Mouse (Mus musculus) hindbrain, postnatal 0 days (tissue): ENCODE data around the gene Slc25a29. TPM values are rescaled to one million over a fixed set of nuclear protein-coding genes. Genes with fewer than 3 reads are reported as not detected.

Source experiments
- ATAC-seq: fragments of 200-750 bp; cut with Nextera tagmentation; 2 replicates; pipeline ENCODE4 v1.8.0; 2017; ENCODE audit warnings: mild to moderate bottlenecking, moderate TSS enrichment, moderate library complexity
- DNase-seq: peaks from one replicate; pipeline ENCODE4 v3.0.0-alpha.2; 2015; ENCODE audit warnings: low spot score
- H3K27ac ChIP-seq: fragments of 300-500 bp; sonication (generic); 2 replicates; pipeline ENCODE4 v1.5.1; 2014; ENCODE audit warnings: mild to moderate bottlenecking
- H3K27me3 ChIP-seq: fragments of 300-500 bp; sonication (generic); 2 replicates; pipeline ENCODE4 v1.6.1; 2014; ENCODE audit warnings: low read length, mixed read lengths; ENCODE audit not compliant: insufficient read depth
- H3K36me3 ChIP-seq: fragments of 300-500 bp; sonication (generic); 2 replicates; pipeline ENCODE4 v1.6.1; 2014; ENCODE audit warnings: low read length, mixed read lengths; ENCODE audit not compliant: insufficient read depth
- H3K4me1 ChIP-seq: fragments of 300-500 bp; sonication (generic); 2 replicates; pipeline ENCODE4 v1.6.1; 2014; ENCODE audit warnings: antibody characterized with exemption, low read length, mixed read lengths; ENCODE audit not compliant: insufficient read depth
- H3K4me2 ChIP-seq: fragments of 300-500 bp; sonication (generic); 2 replicates; pipeline ENCODE4 v1.6.1; 2014; ENCODE audit warnings: low read depth, mild to moderate bottlenecking, low read length, moderate library complexity, mixed read lengths
- H3K4me3 ChIP-seq: fragments of 300-500 bp; sonication (generic); 2 replicates; pipeline ENCODE4 v1.5.1; 2014; ENCODE audit warnings: low read length
- H3K9ac ChIP-seq: fragments of 300-500 bp; sonication (generic); replicated peaks from 2 replicates; pipeline ENCODE4 v1.6.1; 2014; ENCODE audit warnings: mild to moderate bottlenecking, low read length, moderate library complexity, mixed read lengths
- H3K9me3 ChIP-seq: fragments of 300-500 bp; sonication (generic); 2 replicates; pipeline ENCODE4 v1.6.1; 2016; ENCODE audit warnings: low read length, mixed read lengths
- CTCF ChIP-seq: IDR thresholded peaks from 2 replicates; pipeline ENCODE4 v1.5.1; 2016; ENCODE audit warnings: antibody characterized with exemption, control low read depth, low read depth
- WGBS: fragments of 180-500 bp; shearing (Covaris S2); extraction: QIAGEN DNeasy Blood & Tissue Kit; methylation state at CpG from one replicate; pipeline ENCODE4 v1.1.7; 2014; 5-methylcytosine and 5-hydroxymethylcytosine counted together
- polyA plus RNA-seq: library from polyadenylated mRNA; unstranded; fragments of >200 nt; fragmentation: Nextera tagmentation; extraction: Ambion mirVana; gene quantifications from 2 replicates; pipeline ENCODE4 v1.2.1, GENCODE M21; 2015
- total RNA-seq: library from RNA; depleted of rRNA; stranded (reverse); fragments of >200 nt; gene quantifications from 2 replicates; pipeline ENCODE4 v1.2.3, GENCODE M21; 2014

Slc25a29 gene
- total and polyA plus RNA-seq, 2 experiments from 2014 or later = 13.0 to 18.0 TPM

- DNase-seq = no peak
- ATAC-seq = no peak
- 84% methylated on average over 1 of the region's 1 CpGs for WGBS
These were observed 25.9 kb downstream of the Slc25a29 start for GRCm38 (mm10) chr12:108809771-108810170.

GRCm38 (mm10) chr12:108808465-108808864 lies 27.2 kb downstream of the Slc25a29 start:
- ATAC-seq = no peak
- no peak overlapping the region for H3K27ac ChIP-seq

More at GRCm38 (mm10) chr12:108809771-108810170, 25.9 kb downstream of the Slc25a29 start:
- H3K4me3 ChIP-seq = no peak overlapping the region
- no peaks in the 10 kb centered on the region for H3K9me3 ChIP-seq
- no peak for TF ChIP-seq CTCF
- H3K4me2 ChIP-seq = no peak overlapping the region
- no peak overlapping the region for H3K9ac ChIP-seq
- no peaks in the 10 kb centered on the region for H3K4me1 ChIP-seq
- H3K27me3 ChIP-seq = no peaks in the 10 kb centered on the region
- H3K36me3 ChIP-seq = no peaks in the 10 kb centered on the region; the same call in 1 of the 2 replicates
- no peak overlapping the region for H3K27ac ChIP-seq

GRCm38 (mm10) chr12:108804388-108804787 lies 31.3 kb downstream of the Slc25a29 start:
- DNase-seq (no peak), ATAC-seq (no peak)
- Histone ChIP-seq H3K4me1 (no peaks in the 10 kb centered on the region), H3K4me3 (no peak overlapping the region), H3K27me3 (no peaks in the 10 kb centered on the region), H3K4me2 (no peak overlapping the region), H3K36me3 (no peaks in the 10 kb centered on the region; the same call in 1 of the 2 replicates), H3K9me3 (no peaks in the 10 kb centered on the region), H3K9ac (no peak overlapping the region), H3K27ac (no peak overlapping the region)
- TF ChIP-seq CTCF = no peak
- 89% methylated on average over 2 of the region's 2 CpGs for WGBS

More at GRCm38 (mm10) chr12:108808465-108808864, 27.2 kb downstream of the Slc25a29 start:
- Histone ChIP-seq H3K27me3 (no peaks in the 10 kb centered on the region), H3K4me1 (no peaks in the 10 kb centered on the region), H3K9ac (no peak overlapping the region), H3K36me3 (no peaks in the 10 kb centered on the region; the same call in 1 of the 2 replicates), H3K9me3 (no peaks in the 10 kb centered on the region), H3K4me3 (no peak overlapping the region), H3K4me2 (no peak overlapping the region)
- WGBS = 73% methylated on average over 2 of the region's 2 CpGs
- DNase-seq = no peak
- TF ChIP-seq CTCF = no peak

- no peak for TF ChIP-seq CTCF
- DNase-seq (no peak), ATAC-seq (no peak)
- Histone ChIP-seq H3K9me3 (no peaks in the 10 kb centered on the region), H3K36me3 (no peaks in the 10 kb centered on the region), H3K4me2 (no peak overlapping the region), H3K4me1 (no peaks in the 10 kb centered on the region), H3K27ac (no peak overlapping the region), H3K9ac (no peak overlapping the region), H3K4me3 (no peak overlapping the region), H3K27me3 (no peaks in the 10 kb centered on the region)
- 75% methylated on average over 2 of the region's 2 CpGs for WGBS
These were observed 34.1 kb downstream of the Slc25a29 start for GRCm38 (mm10) chr12:108801613-108802012.

GRCm38 (mm10) chr12:108794979-108795537 lies 40.6 kb downstream of the Slc25a29 start:
- Histone ChIP-seq H3K4me2 (peak overlapping the region; percentile 69), H3K36me3 (no peaks in the 10 kb centered on the region), H3K4me1 (peaks cover 17% of the 10 kb centered on the region), H3K27ac (peak overlapping the region; percentile 98; the same call in 1 of the 2 replicates), H3K9me3 (no peaks in the 10 kb centered on the region), H3K4me3 (peak overlapping the region; percentile 94), H3K9ac (peak overlapping the region; percentile 92), H3K27me3 (no peaks in the 10 kb centered on the region)
- DNase-seq (peak; percentile 14), ATAC-seq (no peak)
- no peak for TF ChIP-seq CTCF
- 11% methylated on average over 9 of the region's 9 CpGs for WGBS

- Histone ChIP-seq H3K27me3 (no peaks in the 10 kb centered on the region), H3K4me2 (peak overlapping the region; percentile 69), H3K9ac (peak overlapping the region; percentile 92), H3K36me3 (no peaks in the 10 kb centered on the region), H3K4me1 (peaks cover 17% of the 10 kb centered on the region), H3K9me3 (no peaks in the 10 kb centered on the region), H3K27ac (peak overlapping the region; percentile 98), H3K4me3 (peak overlapping the region; percentile 94)
- DNase-seq (peak; percentile 94), ATAC-seq (peak; percentile 69)
- no peak for TF ChIP-seq CTCF
- under 1% methylated on average over 72 of the region's 94 CpGs for WGBS
These were observed 41.5 kb downstream of the Slc25a29 start for GRCm38 (mm10) chr12:108794078-108794711.
